Mouse (Mus musculus) T-helper 1 cell (primary cell): ENCODE measurements around the gene Zfp655.
"Not testable (repeated sequence)": the region's sequence is repeated elsewhere in the genome, so short reads cannot be mapped to it uniquely, and the experiment has no call there.

ENCODE experiments used
- in situ Hi-C: fragments of 300-600 bp; cut with MboI, MseI; formaldehyde crosslinking; loops from one replicate; pipeline ENCODE4 v1.15.1; 2025; ENCODE audit warnings: high pct_unique_total_duplicates

Zfp655 gene

DNA sequence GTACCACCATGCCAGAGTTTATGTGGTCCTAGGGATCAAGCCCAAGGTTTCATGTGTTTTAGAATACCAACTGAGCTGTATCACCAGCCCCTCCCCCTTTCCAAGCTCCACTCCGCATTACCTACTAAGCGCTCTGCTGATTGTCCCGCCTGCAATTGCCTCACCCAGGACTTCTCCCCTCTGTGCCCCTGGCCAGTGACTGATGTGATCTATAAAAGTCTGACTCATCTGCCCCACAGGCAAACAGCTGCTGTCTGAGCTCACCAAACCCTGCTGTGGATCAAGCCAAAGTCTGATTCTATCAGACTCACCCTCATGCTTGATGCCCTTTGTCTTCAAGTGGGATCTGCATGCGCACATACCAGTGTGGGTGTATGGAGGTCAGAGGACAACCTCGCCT is 8.7 kb upstream of the Zfp655 start:
- in situ Hi-C loops = no loop called here

DNA sequence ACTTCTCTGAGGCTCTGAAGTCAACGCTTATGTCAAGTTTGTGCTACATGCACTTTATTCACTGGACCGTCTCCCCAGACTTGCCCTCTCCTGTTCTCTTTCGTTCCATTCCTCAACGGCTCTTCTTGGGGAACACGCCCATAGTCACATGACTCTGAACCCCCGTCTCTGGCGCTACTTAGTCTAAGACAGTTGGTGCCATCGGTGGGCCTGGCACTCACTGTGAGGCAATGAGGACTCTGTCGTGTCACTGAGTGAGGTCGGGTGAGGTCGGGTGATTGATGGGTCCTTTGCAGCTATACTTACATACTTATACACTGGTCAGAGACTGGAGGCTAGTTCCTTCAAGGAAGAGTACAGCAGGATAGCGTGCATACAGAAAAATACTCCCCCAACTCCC is 8.1 kb upstream of the Zfp655 start:
- in situ Hi-C loops = no loop called here

DNA sequence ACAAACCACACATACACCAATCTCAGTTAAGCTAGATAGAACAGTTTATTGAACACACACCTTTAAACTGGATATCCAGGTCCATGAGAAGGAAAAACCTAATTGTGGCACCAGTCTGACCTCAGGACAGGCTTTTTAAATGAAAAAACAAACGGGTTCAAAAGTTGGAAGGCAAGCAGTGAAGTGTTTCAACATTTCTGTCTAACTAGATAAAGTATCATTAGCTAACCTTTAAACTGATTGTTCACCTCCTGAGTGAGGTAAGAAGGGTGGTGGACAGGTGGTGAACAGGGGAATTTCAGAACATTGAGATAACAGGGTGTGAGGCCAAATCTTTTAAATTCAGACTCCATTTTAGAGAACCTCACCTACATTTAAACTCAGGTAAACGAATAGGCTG is 5.1 kb upstream of the Zfp655 start:
- in situ Hi-C loops = no loop called here

DNA sequence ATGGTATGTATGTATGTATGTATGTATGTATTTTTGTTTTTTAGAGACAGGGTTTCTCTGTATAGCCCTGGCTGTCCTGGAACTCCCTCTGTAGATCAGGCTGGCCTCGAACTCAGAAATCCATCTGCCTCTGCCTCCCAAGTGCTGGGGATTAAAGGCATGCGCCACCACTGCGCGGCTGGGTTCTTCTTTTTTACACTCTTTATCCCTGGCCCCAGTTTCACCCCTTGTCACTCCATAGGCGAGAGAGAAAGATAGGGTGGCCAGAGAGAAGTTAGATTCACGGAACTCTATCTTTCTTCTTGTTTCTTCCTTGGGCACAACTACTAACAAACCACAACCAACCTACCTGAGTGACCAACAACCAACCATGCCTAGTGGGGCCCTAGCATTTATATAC is 2.2 kb upstream of the Zfp655 start:
- in situ Hi-C loops = not testable (repeated sequence)

DNA sequence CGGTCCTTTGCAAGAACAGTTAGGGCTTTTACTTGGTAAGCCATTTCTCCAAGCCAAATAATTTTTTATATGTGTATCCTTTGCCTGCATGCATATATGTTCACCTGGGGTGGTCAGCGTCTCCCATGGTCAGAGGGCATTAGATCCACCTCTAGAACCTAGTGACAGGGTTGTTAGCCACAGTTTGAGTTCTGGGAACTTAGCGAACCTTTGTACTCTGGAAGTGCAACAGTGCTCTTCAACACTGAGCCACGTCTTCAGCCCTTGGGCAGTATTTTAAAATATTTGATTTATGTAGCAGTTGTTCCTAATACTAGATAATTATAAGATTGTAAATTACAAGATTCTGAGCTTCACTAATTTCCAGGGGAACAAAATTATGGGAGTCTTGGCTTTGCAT is 874 bp upstream of the Zfp655 start:
- in situ Hi-C loops = no loop called here

DNA sequence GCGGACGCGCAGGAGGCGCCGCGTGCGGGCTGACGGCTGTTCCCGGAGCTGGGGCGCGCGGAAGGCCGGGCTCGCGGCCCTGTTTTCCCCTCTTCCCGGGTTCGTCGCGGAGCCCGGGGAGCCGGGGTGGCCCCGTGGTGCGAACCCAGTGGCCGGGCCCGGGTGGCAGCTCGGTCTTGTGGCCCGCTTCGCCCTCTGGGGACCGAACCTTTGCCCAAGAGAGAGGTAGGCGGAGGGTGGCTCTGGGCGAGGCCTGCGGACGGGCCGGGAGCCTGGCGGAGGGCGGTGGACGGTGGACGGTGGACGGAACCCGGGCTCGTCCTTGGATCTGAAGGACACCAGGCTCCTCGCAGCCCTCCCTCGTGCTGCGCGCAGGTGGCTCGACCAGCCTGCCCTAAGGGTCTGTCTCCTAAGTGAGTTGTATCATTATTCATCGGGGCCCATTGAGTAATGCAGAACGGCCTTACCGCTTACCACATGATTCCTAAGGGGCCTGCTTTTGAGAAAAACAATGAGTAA is 437 bp downstream of the Zfp655 start:
- in situ Hi-C loops = no loop called here

DNA sequence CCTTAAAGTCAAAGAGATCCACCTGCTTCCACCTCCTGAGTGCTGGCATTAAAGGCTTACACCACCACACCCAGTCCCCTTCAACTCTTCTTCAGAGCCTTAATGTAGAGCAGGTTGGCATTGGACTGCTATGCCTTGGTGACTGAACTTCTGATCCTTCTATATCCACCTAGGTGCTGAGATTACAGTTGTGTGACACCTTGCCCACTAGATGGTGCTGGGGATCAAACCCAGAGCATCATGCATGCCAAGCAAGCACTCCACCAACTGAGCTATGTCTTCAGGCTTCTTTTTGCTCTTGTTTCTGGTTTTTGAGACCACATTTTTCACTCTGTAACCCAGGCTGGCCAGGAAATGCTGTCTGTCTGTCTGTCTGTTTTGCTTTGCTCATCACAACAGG is 3.1 kb downstream of the Zfp655 start:
- in situ Hi-C loops = no loop called here

DNA sequence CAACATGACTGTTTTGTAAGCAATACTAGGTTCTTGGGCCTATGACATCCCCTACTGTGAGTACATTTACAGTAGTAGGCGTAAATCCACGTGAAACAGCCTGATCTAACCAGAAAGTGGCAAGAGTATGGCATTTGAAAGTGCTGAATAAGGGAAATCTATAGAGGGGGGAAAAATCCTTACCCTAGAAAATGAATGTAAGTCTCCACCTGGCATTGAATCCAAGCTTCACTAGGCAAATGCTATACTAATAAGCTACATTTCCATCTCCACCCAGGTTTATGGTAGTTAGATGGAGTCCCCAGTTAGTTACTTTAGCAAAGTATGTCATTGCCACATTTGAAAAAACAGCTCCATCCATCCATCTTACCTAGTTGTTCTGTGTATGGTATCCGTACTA is 18.0 kb downstream of the Zfp655 start:
- in situ Hi-C loops = no loop called here

DNA sequence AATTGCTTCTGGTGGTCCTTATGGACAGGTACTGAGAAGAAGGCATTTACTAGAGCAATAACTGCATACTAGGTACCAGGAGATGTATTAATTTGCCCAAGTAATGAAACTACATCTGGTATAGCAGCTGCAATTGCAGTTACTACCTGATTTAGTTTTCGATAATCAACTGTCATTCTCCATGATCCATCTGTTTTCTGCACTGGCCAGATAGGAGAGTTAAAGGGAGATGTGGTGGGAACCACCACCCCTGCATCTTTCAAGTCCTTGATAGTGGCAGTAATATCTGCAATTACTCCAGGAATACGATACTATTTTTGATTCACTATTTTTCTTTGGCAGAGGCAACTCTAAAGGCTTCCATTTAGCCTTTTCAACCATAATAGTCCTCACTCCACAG is 42.1 kb downstream of the Zfp655 start:
- in situ Hi-C loops = not testable (repeated sequence)

DNA sequence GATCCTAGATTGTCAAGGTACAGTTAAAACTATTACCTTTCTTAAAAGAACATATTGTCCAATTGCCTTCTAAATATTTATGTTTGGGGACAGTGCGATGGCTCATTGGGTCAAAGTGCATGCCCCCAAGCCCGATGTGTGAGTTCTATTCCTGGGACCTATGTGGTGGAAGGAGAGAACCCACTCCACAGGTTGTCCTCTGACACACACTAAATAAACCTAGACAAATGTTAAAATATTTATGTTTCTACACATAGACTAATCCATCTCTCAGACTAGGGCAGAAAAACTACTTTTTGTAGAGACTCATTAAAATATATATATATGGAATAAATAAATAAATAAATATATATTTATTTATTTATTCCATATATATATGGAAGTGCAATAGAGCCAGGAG is 48.4 kb downstream of the Zfp655 start:
- in situ Hi-C loops = no loop called here

DNA sequence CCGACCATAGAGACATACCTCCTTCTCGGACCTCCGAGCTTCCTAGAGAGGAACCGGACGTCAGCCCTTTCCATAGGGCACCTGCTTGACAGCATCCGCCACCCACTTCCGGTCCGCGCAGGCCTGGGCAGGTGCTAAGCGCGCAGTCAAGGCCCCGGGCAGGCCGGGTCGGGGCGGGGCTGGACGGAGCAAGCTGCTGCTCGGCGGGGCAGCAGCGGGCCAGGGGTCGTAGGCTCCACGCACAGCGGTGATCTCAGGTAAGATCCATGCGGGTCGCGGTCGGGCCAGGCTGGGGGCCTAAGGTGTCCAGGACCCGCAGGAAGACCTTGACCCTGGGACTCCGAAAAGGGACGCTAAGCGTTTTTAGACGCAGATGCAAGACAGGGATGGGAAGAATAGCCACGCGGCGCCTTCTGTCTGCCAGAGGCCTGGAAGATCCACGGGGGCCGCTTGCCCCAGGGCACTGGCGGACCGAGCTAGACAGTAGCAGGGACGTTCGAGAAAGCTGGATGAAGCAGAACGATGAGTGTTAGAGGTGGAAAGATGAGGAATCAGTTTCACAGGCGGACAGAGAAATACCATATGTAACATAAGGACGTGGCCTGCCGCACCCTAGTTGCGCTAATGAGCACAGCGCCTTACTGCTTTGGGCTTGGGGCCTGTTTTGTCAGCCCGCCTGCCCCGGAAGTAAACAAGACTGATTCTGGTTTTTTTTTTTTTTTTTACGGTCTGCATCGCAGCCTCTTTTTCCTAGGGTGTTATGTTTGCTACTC is 49.0 kb downstream of the Zfp655 start, which contains the start of gene Zscan25:
Gene Zscan25 (plus strand): TSS at position 130 of the 773 bp plus-strand sequence.
- in situ Hi-C loops = no loop called here

DNA sequence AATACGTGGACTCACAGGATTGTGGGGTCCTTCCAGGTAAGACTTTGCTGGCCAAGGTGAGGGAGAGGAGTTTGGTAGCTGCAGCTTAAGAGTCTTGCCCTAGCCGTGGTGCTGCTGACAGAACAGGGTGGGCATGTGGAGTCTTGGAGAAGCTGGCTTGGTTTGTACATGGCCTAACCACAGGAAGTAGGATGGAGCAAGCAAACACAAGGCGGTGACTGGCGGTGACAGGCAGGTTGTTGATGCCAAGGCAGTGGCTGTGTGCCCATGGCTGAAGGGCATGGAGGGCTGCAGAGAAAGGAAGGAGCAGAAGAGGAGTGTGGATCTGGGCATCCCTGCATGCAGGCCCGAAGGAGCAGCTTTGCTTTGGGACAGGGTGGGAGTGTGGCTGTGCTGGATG is 56.9 kb downstream of the Zfp655 start:
- in situ Hi-C loops = no loop called here

DNA sequence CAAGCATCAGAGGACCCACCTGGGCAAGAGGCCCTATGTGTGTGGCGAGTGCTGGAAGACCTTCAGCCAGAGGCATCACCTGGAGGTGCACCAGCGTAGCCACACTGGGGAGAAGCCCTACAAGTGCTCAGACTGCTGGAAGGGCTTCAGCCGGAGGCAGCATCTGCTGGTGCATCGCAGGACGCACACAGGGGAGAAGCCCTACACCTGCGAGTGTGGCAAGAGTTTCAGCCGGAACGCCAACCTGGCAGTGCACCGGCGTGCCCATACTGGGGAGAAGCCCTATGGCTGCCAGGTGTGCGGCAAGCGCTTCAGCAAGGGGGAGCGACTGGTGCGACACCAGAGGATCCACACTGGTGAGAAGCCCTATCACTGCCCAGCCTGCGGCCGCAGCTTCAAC is 59.2 kb downstream of the Zfp655 start:
- in situ Hi-C loops = no loop called here

DNA sequence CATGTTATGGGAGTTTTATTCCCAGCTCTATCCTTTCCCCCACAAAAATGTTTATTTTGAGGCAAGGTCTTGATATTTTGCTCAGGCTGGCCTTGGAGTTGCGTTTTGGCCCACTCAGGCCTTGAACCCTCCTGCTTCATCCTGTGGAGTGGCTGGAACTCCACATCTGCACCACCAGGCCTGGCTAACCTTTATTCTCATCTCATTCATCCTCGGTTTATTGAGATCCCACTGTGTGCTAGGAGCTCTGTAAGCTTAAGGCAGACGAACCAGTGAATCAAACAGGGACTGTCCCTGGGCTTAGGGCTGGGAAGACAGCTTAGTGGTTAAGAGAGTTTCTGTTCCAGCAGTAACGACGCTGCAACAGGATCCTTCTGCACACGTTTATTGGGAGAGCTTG is 60.9 kb downstream of the Zfp655 start:
- in situ Hi-C loops = no loop called here
